Mouse (Mus musculus): Measurements from ENCODE around the gene Kif19a.

DNA sequence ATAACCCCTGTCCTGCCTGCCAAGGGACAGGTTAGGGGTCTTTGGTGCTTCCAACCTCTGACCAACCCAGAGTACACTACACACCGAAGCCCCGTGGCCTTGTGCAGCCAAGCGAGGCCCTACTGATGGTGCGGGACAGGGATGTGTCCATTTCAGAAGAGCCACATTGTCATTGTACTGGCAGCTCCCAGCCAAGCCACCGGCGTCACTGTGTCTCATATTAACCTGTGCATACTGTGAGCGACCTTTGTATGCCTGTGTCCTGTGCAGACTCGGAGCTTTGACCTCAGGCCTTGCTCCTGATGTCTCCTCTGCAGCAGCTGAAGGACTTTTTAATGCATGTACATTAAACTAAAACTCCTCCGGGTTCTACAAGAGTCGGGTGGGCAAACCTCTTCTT, 44.7 kb upstream of the Kif19a start:
- TF ChIP-seq POLR2A (IDR thresholded peaks at IDR 0.05; ENCODE audit: low read depth, low read length), result no peak
- TF ChIP-seq CTCF (IDR thresholded peaks at IDR 0.05; ENCODE audit: borderline replicate concordance, insufficient read depth, low read length), result no peak
